Mouse (Mus musculus) ES-Bruce4 (cell line): ENCODE data around the gene Arfgap3. TPM values are rescaled to one million over a fixed set of nuclear protein-coding genes. Genes with fewer than 3 reads are reported as not detected.

Source experiments
- H3K27ac ChIP-seq: 2 replicates; pipeline ENCODE4 v1.5.1; 2012; ENCODE audit warnings: low read length, inconsistent platforms; ENCODE audit not compliant: insufficient read depth
- H3K27me3 ChIP-seq: 2 replicates; pipeline ENCODE4 v1.6.1; 2012; ENCODE audit warnings: mild to moderate bottlenecking, low read length, inconsistent platforms; ENCODE audit not compliant: control insufficient read depth, poor library complexity, insufficient read depth, severe bottlenecking
- H3K36me3 ChIP-seq: 2 replicates; pipeline ENCODE4 v1.6.1; 2012; ENCODE audit warnings: inconsistent platforms, mild to moderate bottlenecking, low read length, moderate library complexity; ENCODE audit not compliant: control insufficient read depth, poor library complexity, insufficient read depth, severe bottlenecking
- H3K4me1 ChIP-seq: one replicate; pipeline ENCODE4 v1.8.1; 2011; ENCODE audit warnings: low read length; ENCODE audit not compliant: control insufficient read depth, insufficient read depth
- H3K4me3 ChIP-seq: 2 replicates; pipeline ENCODE4 v1.5.1; 2011; ENCODE audit warnings: low read depth, mild to moderate bottlenecking, low read length
- H3K9ac ChIP-seq: 2 replicates; pipeline ENCODE4 v1.6.1; 2012; ENCODE audit warnings: low read depth, mild to moderate bottlenecking, inconsistent platforms; ENCODE audit not compliant: poor library complexity, severe bottlenecking
- H3K9me3 ChIP-seq: replicated peaks from 2 replicates; pipeline ENCODE4 v1.6.1; 2012; ENCODE audit warnings: mild to moderate bottlenecking, low read length, inconsistent platforms; ENCODE audit not compliant: control insufficient read depth, poor library complexity, insufficient read depth, severe bottlenecking
- CTCF ChIP-seq: IDR thresholded peaks from one replicate; pipeline ENCODE4 v1.8.1; 2011; ENCODE audit warnings: low read depth, low read length
- EP300 ChIP-seq: IDR thresholded peaks from 2 replicates; pipeline ENCODE4 v1.6.1; 2011; ENCODE audit warnings: low read depth, low read length; ENCODE audit not compliant: insufficient read depth
- POLR2A ChIP-seq: IDR thresholded peaks from one replicate; pipeline ENCODE4 v1.8.1; 2011; ENCODE audit warnings: low read length; ENCODE audit not compliant: insufficient read depth
- polyA plus RNA-seq: library from polyadenylated mRNA; stranded (reverse); fragments of >200 nt; gene quantifications from 2 replicates; pipeline ENCODE4 v1.2.4, GENCODE M21; 2011; ENCODE audit warnings: low read depth; ENCODE audit not compliant: missing spikeins, insufficient read depth, insufficient read length

The Arfgap3 gene
- polyA plus RNA-seq, 1 experiment, result 10.0 TPM

- H3K36me3 ChIP-seq, result no peaks in the 10 kb centered on the region
- TF ChIP-seq CTCF (no peak), EP300 (peak; percentile 73), POLR2A (no peak)
- H3K27ac ChIP-seq, result peak overlapping the region; percentile 85
- 0 out of 2 replicates have a peak, but pooled peaks cover 3% of the 10 kb centered on the region for H3K9me3 ChIP-seq
- H3K9ac ChIP-seq, result peak overlapping the region; percentile 49
- no peaks in the 10 kb centered on the region for H3K27me3 ChIP-seq
- no peak overlapping the region for H3K4me3 ChIP-seq
- H3K4me1 ChIP-seq, result peaks cover 2% of the 10 kb centered on the region
These were observed 95.5 kb downstream of the Arfgap3 start for GRCm38 (mm10) chr15:83254372-83255070.

- 0 out of 2 replicates have a peak, but pooled peaks cover 3% of the 10 kb centered on the region for H3K9me3 ChIP-seq
- H3K9ac ChIP-seq, result peak overlapping the region; percentile 59
- no peaks in the 10 kb centered on the region for H3K27me3 ChIP-seq
- peak overlapping the region; percentile 57 for H3K4me3 ChIP-seq
- peak overlapping the region; percentile 74 for H3K27ac ChIP-seq
- H3K36me3 ChIP-seq, result no peaks in the 10 kb centered on the region
- TF ChIP-seq CTCF, result no peak
- TF ChIP-seq POLR2A, result no peak
- no peak for TF ChIP-seq EP300
- H3K4me1 ChIP-seq, result peaks cover 4% of the 10 kb centered on the region
These were observed 98.0 kb downstream of the Arfgap3 start for GRCm38 (mm10) chr15:83252060-83252459.

- Histone ChIP-seq H3K9me3 (0 out of 2 replicates have a peak, but pooled peaks cover 3% of the 10 kb centered on the region), H3K9ac (peak within 1 kb of the TSS; percentile 90), H3K27ac (peak within 1 kb of the TSS; percentile 74), H3K4me3 (peak within 1 kb of the TSS; percentile 93), H3K27me3 (no peaks in the 10 kb centered on the region), H3K4me1 (peaks cover 6% of the 10 kb centered on the region), H3K36me3 (no peaks in the 10 kb centered on the region)
- TF ChIP-seq POLR2A (peak; percentile 79), EP300 (peak; percentile 96), CTCF (no peak)
These were observed 98.7 kb downstream of the Arfgap3 start, which contains the start of gene A4galt for GRCm38 (mm10) chr15:83251176-83252004. Gene A4galt (minus strand): TSS chr15:83251774.

- Histone ChIP-seq H3K27me3 (no peaks in the 10 kb centered on the region), H3K9ac (peak overlapping the region; percentile 90), H3K27ac (peak overlapping the region; percentile 40), H3K36me3 (no peaks in the 10 kb centered on the region), H3K4me3 (peak overlapping the region; percentile 93), H3K9me3 (0 out of 2 replicates have a peak, but pooled peaks cover 3% of the 10 kb centered on the region), H3K4me1 (peaks cover 6% of the 10 kb centered on the region)
- TF ChIP-seq EP300, result no peak
- no peak for TF ChIP-seq CTCF
- no peak for TF ChIP-seq POLR2A
These were observed 99.3 kb downstream of the Arfgap3 start for GRCm38 (mm10) chr15:83250651-83251175.

Other genes starting within 250 kb of the Arfgap3 start
- gene Rrp7a, start 227.4 kb downstream of the Arfgap3 start, polyA plus RNA-seq, result 90.8 and 102 TPM in 2 replicates
- gene Poldip3, start 200.9 kb downstream of the Arfgap3 start, polyA plus RNA-seq, result 97.9 and 113 TPM in 2 replicates
- gene Cyb5r3, start 177.7 kb downstream of the Arfgap3 start, polyA plus RNA-seq, result 188 and 200 TPM in 2 replicates
- 38.1 and 38.2 TPM in 2 replicates for gene A4galt, start 98.5 kb downstream of the Arfgap3 start, polyA plus RNA-seq
- gene Pacsin2, start 114.4 kb upstream of the Arfgap3 start, polyA plus RNA-seq, result 78.3 and 82.8 TPM in 2 replicates
- 13.6 and 19.1 TPM in 2 replicates for gene Ttll1, start 160.6 kb upstream of the Arfgap3 start, polyA plus RNA-seq
- 3.7 and 6.5 TPM in 2 replicates for gene Bik, start 176.6 kb upstream of the Arfgap3 start, polyA plus RNA-seq
- 25.9 and 31.9 TPM in 2 replicates for gene Tspo, start 213.3 kb upstream of the Arfgap3 start, polyA plus RNA-seq
- 25.1 and 28.1 TPM in 2 replicates for gene Mcat, start 213.5 kb upstream of the Arfgap3 start, polyA plus RNA-seq
- gene Ttll12, start 244.9 kb upstream of the Arfgap3 start, polyA plus RNA-seq, result 33.7 and 35.0 TPM in 2 replicates